Mouse (Mus musculus) adrenal gland, adult (tissue): ENCODE data around the gene Fastk.
A peak's percentile ranks its signal among the peaks of the same experiment; 100 is the strongest.

Experiments
- DNase-seq, 2 experiments: peaks; one replicate each; pipeline ENCODE4 v3.0.0; 2022 to 2023; ENCODE audit warnings: low spot score in 1 of 2; ENCODE audit not compliant: inconsistent age in 2 of 2

The Fastk gene

GRCm38 (mm10) chr5:24444746-24445427 lies at the start of gene Fastk:
Gene Fastk (minus strand): TSS chr5:24445287.
- peak; percentile 96 to 97 for DNase-seq

GRCm38 (mm10) chr5:24492546-24493285 lies 47.6 kb upstream of the Fastk start:
- DNase-seq, result no peak

GRCm38 (mm10) chr5:24490413-24490920 lies 45.4 kb upstream of the Fastk start:
- no peak for DNase-seq

- no peak for DNase-seq
Observed at GRCm38 (mm10) chr5:24486738-24487137, 41.7 kb upstream of the Fastk start.

DNA sequence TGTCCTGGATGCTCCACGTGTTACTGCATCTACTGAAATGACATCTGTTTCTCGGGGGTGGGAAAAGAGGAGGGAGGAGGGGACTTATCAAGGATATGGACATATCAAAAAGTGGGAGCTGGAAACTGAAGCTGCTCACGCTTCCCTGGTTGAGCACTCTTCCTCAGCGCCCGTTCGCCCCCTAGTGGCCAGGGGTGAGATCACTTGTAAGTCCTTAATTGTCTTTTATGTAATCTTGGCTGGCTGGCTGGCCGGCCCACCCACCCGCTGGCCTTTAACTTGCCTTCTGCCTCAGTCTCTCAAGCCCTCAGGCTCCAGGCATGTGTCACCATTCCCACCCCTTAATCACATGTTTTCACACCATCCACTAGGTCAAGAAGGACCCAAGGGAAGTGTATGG lies 41.0 kb upstream of the Fastk start:
- peak; percentile 86 to 95 for DNase-seq

DNA sequence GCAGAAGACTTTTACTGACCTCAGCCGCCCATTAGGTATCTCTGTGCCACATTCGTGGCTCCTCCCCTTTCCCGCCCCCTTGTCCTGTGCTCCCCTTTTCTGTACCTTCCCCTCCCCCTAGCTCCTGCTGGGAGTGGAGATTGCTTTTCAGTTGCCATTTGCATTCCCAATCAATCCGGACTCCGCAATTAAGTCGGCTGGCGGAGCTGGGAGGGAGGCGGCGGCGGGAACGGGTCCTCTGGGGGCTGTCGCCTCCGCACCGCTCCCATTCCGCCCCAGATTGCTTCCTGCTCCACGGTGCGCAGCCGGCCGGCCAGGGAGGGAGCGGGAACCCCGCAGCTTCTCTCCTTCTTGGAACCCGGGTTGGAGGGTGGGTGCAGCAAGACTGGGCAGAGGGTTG lies 39.9 kb upstream of the Fastk start:
- no peak for DNase-seq

DNA sequence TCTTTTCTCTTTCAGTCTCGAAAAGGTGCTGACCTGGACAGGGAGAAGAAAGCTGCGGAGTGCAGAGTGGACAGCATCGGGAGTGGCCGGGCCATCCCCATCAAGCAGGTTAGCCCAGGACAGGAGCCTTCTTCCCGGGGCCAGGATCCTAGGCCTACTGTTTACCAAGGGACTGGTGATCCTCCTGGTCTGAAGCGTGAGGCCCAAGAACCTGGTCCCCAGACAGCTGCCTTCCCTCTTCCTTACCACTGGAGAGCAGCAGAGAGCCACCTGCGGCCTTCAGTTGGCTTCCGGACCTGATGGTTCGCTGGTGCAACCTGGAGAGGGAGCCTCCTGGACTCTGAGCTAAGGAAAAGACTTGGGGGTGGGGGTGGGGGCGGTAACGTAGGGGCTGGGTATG lies 38.2 kb upstream of the Fastk start:
- peak; percentile 62 to 83 for DNase-seq

DNA sequence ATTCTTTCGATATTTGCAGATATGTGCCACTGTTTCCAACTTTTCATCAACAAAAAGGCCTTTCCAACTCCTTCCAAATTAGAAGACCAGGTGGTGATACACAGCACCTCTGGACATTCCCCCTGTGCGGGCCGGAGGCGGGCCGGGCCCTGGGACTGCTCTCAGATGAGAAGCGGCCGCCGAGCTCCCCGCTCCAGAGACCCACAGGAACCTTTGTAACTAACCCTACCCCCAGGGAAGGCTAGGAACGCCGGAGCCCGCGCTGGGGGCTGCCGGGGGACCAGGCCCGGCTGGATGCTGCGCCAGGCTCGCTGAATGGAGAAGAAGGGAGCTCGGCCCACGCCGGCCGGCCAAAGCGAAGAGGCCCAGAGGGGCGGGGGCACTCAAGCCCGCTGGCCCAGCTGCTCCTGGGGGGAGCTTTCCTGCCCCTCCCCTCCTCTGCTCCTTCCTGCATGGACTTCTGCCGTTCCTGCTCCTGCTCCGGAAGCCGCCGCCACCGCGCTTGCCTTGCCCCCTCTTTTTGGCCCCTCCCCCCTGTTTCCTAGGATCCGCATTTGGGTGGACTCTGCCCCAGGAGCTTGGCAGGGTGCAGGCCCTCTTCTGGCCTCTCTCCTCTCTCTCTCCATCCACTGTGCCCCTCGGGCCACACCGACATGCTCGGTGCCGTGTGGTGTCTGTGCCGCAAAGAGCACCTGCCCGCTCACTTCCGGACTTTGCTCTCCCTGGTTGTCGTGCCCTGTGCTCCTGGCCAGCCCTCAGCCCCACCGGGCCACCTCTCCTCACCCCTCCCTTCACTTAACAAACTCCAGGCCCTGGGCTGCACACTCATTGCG lies 37.4 kb upstream of the Fastk start:
- no peak for DNase-seq

- peak; percentile 58 to 83 for DNase-seq
Observed at GRCm38 (mm10) chr5:24481647-24482046, 36.6 kb upstream of the Fastk start.

- no peak for DNase-seq
Observed at GRCm38 (mm10) chr5:24477909-24478308, 32.8 kb upstream of the Fastk start.

- peak; percentile 90 to 92 for DNase-seq
Observed at GRCm38 (mm10) chr5:24475476-24476241, 30.6 kb upstream of the Fastk start.

GRCm38 (mm10) chr5:24474723-24475261 lies 29.7 kb upstream of the Fastk start:
- peak; percentile 82 to 91 for DNase-seq

DNA sequence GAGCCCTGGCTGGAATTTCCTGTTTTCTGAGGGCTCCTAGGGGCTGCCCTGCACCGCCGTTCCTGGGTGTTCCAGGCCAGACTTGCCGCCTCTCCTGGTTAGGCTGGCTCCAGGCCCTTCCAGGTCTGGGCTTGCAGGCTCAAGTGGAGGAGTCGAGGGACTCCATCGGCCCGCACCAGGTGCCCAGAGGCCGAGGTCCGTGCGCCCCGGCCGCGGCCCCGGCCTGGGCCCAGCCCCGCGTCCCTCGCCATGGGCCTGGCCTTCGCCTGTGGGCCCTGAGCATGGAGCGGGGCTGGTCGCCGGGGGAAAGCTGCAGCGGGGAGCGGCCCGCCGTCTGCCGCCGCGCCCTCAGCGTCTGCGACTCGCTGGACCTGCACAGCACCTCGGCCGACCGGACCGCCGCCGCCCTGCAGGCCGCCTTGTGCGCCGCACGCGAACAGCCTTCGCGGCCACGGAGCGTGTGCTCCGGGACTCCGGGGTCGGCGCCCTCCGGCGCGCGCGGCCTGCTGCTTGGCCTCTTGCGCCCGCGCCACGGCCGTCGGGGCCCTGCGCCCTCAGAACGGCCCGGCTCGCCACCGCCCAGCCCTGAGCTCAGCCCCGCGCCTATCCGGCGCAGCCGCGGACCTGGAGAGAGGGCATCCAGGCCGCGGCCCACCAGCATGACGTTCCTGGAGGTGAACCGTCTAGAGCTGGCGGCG lies 29.1 kb upstream of the Fastk start:
- DNase-seq, result no peak

DNA sequence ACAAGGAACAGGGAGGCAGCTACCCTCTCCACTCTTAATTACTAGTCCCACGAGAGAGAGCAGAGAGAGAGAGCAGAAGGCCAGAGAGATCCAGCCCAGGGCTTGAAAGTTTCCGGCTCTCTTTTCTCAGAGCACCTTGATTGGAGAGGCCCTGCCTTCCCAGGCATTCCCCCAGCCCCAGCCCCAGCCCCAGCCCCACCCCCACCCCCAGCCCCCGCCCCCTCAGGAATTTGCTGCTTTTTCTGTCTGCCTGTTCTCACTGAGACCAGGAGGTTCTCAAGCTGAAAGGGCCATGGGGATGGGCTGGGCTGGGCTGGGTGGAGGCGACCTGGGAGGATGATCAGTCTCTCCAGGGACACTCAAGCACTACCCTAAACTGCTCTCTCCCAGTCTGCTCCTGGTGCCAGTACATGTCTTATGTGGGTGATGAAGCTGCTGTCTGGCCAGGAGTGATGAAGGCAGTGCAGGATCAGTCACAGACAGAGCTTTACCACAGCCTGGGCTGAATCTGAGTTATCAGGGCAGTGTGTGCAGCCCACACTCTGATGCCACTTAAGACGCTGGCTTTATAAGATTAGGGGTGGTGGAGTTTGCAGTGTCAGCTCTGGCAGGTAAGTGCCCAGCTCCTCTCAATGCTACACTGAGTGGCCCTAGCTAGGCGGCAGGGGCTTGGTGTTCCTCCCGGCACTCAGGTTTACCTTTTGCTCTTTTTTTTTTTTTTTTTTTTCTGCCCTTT lies 28.0 kb upstream of the Fastk start:
- DNase-seq, result no peak

DNA sequence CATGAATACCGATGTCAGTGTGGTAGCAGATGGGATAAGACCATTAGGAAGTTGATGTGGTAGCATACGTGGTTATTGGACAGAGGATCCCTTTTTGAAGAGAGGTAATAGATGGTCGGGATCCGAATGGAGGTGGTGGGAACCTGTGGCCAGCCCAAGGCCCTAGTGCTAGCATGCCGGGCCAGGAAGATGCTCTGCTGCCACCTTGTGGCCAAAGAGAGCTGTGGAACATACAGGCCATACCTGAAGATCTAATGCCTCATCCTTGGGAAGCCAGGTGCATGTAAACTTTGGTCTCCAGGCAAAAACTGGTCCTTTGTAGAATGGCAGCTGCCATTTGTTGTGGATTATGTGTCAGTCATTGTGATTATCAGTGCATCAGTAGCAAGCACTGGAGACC lies 25.5 kb upstream of the Fastk start:
- peak; percentile 74 to 89 for DNase-seq

DNA sequence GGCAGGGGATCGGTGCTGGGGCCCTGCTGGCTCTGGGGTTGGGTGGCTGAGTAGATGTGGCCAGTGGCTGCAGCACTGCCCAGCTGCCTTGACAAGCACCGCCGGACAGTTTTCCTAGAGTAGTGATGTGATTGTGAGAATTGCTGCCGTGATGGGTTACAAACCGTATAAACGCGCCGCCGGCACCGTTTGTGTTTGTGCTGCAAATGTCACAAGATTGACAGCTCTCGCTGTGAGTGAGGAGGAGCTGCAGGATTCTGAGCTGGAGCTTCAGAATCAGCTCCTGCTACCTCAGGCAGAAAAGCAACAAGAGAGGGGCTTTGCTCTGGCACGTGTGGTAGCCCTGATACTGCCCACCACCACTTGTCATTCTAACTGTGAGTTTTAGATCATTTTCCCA lies 21.7 kb upstream of the Fastk start:
- DNase-seq, result no peak

DNA sequence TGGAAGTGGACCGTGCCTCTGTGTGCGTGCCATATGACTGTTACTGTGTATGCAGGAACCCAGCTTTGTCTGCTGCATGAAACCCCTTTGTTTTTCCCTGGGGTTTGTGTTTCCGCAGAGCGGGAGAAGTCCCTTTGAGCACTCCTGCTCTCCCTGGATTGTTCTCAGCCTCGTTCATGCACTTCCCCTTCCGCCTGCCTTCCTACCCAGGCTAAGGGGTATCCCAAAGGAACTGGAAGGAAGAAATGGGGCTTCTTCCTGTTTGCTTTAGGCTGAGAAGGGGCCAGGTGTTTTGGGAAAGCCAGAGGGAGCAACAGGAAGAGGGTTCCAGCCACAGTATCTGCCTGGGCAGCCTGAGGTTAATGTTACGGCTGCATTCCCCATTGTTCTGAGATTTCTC lies 10.5 kb upstream of the Fastk start:
- DNase-seq, result no peak

DNA sequence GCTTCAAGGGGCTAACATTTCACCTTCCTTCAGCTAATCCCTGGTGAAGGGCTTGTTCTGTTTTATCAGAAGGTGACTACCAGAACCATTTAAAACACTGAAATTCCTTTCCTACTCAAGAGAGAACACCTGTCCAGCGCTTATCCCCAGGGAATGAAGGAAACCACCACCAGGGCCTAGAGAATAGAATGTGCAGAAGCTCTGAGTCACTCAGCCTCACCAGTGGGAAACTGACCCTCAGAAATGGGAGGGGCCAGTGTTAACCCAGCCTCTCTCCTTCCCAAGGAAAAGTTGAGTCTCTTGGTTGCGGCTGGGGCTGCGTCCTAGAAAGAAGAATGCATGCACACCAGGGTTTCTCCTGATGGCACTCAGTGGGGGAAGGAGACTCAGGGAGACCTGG lies 10.0 kb upstream of the Fastk start:
- peak; percentile 47 to 79 for DNase-seq

GRCm38 (mm10) chr5:24453985-24454303 lies 8.9 kb upstream of the Fastk start:
- no peak for DNase-seq
